Mouse (Mus musculus) fat pad, adult 2 months (tissue): ENCODE data around the gene Hecw2.

Source experiments
- DNase-seq: peaks from one replicate; pipeline ENCODE4 v3.0.0-alpha.2; 2011; ENCODE audit warnings: low read depth, low spot score; ENCODE audit errors: extremely low read depth

The Hecw2 gene

DNA sequence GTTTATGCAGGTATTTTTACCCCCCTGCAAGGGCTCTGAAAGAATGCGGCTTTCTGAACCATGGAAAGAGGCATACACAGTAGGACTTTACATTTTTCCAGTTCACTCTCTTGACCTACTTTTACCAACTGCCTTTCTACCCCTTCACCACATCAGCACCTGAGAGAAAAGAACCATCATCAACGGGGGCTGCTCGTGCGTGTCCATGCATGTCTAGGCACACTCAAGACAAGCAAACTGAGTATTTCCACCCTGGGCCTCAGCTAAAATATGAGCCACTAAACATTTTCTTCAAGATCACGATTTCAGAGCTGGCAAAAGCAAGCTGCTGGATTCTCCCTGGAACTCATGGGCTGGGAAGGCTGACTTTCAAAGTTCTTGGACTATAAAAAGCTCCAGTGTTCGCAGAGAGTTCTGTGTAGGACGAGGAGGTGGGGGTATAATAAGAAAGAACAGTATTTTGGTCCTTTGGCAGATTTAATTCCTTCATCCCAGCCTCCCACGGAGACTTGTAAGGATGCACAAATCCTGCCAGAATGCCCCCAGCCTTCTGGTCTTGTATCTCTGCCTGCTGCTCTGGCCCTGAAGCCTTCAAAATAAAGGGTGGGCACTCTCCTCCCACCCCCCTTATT lies 76.5 kb downstream of the Hecw2 start:
- DNase-seq, result no peak

DNA sequence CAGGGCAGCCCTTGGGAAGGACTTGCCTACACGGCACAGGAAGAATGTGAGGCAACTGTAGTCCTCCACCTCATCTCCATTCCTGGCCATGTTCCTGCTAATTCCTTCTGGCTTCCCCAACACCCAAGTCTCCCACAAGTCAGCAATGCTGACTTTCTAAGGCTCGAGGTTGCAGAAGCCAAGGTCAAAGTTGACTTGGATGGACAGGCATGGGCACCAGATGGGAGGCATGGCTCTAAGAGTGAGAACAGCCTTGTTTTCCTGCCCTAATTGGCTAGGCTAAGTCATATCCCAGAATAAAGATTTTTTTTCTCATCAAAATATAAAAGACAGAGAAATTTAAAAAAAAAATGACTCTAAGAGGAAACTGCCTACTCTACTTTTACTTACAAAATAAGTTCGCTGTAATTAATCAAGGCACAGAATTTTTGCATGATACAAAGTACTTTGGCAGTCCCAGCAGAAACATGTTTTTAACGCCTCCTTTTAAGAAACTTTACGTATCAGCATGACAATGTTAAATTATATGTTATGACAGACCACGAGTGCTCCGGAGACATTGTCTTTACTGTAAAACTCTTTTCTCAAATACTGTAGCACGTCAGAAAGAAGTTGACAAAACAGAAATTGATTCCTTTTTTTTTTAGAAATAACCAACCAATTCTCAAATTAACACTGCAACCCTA lies 83.9 kb downstream of the Hecw2 start:
- no peak for DNase-seq

DNA sequence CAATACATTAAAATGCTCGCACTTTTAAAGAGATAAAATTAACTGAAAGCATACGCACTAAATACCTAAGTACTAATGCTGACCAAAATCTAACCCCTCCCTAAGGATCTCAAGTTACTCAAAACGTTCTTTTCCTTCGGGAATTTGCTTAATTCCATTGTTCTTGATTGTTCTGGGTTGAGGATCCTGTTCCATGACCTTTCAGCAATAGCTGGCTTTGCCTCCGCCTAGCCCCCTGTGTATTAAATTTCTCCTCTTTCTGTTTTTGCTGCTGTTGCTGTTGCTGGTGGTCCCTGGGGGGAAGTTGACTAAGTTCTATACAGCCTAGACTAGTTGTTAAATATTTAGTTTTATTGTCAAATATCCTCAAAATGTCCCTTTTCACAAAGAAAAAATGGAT lies 85.7 kb downstream of the Hecw2 start:
- no peak for DNase-seq

DNA sequence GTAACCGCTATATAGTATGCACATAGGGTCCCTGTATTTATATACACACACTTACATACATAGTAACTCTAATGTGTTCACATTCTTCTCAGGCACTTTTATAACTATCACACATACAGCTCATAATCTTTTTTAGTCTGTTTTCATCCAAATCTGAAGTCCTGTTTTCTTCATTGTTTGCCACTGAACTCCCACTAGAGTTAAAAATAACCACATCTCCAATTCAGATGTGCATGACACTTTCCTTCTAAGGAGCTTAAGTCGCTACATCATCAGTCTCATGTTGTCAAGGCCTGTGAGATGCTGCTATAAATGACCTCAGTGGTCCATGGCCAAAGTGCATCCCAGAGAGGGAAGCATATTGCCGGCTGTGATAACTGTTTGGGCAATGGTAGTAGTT lies 88.2 kb downstream of the Hecw2 start:
- no peak for DNase-seq

DNA sequence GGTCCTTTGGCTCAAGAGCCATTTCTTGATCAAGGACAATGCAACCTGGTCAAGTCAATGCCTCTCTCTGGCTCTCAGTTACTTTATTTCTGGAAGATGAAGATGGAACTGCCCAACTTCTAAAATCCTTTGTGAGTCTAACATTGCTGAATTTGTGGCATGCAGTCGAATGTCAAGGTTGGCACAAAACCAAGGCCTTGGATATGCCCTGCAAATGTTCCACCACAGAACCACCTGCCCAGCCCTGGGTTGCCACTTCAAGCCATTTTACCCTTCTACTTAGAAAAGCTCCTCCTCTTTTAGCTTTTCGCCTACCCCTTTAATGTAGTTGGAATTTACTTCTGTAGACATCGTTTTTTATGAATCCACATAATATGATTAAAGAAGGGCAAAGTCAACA lies 115.3 kb downstream of the Hecw2 start:
- no peak for DNase-seq

DNA sequence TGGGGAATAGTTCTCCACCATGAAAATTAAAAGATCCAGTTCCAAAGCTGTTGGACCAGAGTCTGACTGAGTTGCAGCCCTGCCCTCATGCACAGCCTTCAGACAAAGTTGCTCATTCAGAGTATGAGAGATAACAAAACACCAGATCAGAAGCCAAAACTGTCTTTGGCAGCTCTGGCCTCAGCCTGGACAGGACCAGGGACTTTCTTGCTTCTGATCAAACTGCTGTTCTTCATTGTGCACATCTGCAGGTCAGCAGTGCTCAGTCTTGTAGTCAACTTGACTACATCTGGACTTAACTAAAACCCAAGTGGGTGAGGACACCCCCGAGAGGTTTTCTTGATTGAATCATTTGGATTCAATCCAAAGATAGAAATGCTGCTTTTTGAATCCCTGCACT lies 120.5 kb downstream of the Hecw2 start:
- DNase-seq, result no peak

DNA sequence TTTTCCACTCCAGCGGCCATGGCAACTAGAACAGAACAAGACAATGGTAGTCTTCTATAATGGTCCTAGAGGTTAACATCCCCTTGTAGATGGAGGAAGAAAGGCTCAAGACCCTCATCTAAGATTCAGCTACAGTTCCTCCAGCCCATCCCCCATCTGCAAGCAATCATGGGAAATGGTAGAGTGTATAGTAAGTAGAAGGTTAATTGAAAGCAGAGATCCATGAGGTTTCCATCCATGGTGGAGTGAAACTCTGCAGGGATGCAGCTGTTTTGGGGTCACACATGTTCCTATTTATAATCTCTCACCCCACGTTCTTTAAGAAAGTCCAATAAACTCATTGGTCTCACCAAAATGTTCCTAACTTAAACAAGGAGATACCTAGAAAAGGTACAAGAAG lies 124.8 kb downstream of the Hecw2 start:
- DNase-seq, result no peak

DNA sequence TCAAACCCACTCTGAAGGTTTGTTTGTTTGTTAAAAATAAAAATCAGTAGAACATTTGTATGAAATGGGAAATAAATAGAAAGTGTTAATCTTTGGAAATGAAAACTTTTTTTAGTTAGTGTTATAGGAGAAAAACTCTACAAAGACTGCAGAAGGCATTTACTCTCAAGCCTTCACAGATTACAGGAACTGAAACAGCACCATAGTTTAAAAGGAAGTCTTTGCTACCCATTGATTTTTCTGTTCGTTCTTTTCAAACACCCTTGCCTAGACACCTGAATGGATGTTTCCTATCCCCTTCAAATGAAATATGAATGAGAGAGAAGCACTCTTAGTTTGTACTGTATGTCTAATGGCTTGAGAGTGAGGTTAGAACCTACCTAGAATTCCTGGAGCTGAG lies 126.7 kb downstream of the Hecw2 start:
- no peak for DNase-seq

DNA sequence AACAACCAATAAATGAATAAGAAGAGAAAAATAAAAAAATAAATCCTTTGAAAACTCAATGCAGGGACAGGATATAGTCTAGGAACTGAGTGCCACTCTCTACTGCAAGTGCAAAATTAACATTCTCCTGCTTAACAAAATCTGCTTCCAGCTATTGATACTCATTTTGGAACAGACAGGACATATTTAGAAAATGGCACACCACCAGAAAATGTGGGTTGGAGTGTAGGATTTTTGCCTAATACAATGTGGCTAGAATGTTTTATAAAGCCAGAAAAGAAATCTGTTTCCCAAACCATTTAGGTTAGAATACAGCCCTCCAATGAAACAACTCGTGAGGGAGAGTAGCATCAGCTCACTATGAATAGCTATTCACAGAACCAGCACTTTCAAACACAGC lies 129.5 kb downstream of the Hecw2 start:
- DNase-seq, result no peak

DNA sequence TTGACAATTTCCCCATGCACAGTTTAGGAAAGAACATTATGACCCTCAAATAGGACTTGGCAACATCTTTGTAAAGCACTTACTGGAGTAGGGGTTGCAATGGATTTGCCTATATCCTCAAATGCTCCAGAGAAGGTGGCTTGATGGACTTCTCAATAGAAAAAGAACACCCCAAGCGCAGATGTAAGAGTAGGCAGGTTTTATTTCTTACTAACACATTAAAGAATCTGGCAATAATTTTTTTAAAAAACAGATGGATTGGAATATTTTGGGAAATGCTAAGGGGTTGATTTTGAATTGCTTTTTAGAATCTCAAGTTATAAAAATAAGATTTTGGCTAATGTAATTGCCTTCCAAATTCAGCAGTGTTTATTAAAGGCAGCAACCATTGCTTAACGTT lies 133.9 kb downstream of the Hecw2 start:
- no peak for DNase-seq

DNA sequence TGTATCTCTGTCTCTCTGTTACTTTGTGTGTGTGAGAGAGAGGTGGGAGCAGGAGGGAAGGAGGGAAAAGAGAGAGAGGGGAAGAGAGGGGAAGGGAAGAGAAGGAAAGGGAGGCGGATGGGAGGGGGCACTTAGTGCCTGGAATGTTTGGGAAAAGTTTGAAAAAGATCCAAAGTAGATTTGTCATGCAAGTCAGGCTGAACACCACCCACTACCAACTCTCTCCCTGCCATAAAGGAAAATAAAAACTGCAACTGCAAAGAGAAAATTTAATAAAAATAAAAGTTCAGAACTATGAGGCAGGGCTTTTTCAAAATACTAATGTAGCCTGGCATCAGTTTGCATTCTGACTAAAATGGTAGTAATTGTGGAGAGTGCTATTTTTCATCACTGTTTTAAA lies 135.2 kb downstream of the Hecw2 start:
- no peak for DNase-seq

DNA sequence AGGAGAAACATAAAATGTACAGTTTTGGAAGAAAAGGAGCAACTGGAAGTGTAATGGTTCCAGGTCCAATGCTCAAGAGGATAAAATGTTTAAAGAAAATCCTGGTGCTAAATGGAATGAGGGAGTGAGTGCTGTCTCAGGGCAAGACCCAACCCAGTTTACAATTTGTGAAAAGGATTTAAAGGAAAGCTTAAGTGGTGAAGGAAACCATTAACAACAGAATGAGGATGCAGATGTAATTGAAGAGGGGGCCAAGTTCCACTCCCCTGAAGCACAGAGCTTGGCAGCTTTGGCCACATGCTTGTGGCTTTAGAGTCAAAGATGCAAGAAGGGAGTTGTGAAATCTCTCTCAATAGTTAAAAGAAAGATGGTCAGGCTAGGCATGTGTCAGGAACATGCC lies 142.2 kb downstream of the Hecw2 start:
- no peak for DNase-seq

DNA sequence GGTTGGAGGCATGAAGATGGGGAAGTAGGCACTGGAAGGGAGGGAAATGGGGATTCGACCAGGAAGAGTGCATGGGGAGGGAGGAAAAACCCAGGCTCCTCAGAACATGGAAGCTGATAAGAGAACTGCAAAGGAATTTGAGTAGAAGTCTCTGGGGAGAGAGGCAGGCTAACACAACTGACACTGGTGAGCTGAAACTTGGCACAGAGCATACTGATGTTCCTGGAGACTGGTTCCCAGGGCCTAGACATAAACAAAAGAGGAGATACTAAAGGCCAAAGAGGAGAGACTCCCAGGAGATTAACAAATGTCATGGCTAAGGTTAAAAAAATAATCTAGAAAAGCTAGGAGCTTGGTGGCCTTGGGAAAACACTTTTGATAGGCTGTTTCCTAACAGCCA lies 148.0 kb downstream of the Hecw2 start:
- no peak for DNase-seq

DNA sequence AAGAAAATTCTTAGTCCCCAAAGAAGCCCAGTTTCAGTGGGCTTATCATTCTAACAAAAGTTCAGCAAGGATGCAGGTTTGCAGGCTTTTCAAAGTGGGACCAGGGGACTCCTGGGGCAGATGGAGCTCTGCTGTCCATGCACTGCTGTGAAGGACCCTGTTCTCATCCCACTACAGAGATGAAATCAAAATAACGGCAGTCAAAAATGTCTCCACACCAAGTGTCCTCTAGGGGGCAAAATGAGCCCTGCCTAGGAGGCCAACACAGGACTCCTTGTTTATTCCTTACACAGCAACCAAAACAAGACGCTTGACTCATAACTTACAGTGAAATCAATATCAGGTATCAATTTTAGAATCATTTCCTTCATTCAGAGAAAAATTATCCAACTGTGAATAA lies 155.9 kb downstream of the Hecw2 start:
- DNase-seq, result no peak

DNA sequence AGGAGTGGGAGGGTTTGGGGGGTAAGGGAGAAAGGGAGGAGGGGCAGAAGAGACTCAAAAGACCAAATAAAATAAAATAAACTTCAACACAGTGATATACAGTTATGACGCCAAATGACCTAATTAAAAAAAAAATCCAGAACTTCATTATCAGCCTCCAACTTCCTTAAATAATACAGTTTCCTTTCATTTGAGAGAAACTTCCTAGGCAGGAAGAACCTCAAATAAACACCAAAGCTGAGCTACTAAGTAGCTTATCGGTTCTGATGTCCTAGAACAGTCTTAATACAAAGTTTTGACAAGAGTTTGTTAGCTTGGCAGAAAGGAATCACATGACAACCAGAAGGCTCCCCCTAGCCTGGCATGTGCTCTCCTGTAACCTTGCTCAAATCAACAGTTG lies 177.3 kb downstream of the Hecw2 start:
- DNase-seq, result no peak

DNA sequence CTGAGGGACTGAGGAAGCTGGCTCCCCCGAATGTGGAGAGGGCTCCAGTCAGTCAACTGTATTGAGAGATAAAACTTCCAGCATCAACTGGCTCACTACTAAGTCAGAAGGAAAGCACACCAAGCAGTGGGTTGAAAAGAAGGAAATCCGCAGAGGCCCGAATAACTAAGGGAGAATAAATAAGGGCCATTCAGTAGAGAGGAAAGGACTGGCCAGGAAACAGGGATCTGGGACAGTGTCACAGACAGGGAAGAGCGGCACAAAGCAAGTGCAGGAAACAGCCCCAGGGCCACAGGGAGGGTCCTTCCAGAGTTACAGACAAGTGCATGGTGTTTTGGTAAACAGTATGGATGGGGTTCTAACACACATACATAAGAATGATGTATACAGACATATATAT lies 179.2 kb downstream of the Hecw2 start:
- no peak for DNase-seq

DNA sequence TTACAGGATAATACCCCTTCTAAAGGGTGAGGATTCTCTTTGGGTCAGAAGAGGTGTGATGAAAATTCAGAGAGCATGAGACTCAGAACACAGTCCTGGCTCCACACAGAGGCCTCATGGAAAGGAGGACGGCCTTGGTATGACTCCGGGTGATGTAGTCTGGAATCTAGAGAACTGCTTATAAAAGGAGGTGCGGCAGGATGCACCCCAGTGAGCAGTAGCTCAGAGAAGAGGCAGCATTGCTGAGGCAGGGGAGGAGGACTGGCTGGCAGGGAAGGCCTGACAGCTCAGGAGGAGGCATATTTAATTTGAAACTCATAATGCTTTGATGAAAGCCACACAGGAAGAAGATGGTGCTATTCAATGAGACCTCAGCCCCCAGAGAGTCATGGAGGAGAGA lies 182.6 kb downstream of the Hecw2 start:
- DNase-seq, result no peak

DNA sequence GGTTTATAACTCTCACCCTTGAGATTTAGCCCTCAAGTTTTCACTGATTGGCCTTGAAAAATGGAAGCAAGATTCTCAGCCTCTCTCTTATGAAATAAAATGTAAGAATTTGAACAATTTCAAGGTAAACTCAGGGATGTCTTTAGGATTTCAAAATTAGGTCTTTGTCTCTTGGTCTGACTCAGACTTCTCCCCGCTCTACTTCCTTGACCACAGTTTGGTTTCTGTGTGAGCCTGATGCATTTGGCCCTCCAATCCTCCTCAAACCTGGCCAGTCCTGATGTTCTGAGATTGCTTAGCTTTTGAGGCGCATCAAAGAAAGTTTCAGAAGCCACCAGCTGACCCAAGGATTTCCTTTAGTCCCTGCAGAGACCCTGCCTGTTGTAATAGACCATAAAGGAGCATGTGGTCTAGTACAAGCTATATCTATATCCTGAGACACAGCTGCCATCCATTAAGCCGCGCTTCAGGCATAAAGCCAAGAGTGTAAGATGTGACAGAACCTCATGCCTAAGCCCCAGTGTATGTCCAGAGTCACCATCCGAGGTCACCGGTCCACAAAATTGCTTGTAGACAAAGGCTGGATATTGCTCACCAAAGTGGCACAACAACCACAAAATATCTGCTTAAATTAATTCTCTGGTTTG lies 185.4 kb downstream of the Hecw2 start:
- no peak for DNase-seq

DNA sequence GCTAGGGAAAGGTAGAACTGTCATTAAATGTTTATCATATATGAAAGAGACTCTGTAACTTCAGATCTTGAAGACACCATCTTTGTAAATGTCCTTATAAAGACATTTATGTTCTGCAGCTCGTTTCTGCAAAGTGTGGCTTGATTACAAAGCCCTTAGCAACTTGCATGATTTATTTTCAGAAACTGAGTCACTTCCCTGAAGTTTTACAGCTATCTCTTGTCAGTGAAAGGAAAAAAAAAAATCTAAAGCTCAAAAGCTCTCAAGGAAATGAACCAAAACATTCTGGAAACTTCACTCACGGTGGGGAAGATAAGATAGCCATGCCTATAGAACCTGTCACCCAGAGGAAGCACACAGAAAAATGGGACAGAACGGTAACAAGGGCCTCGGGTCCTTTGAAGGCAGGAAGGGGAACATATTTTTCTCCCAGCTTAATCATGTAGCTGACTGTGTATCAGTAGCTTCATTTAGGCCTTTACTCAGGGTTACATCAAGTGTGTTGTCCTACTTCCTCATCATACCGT lies 189.0 kb downstream of the Hecw2 start:
- DNase-seq, result no peak

DNA sequence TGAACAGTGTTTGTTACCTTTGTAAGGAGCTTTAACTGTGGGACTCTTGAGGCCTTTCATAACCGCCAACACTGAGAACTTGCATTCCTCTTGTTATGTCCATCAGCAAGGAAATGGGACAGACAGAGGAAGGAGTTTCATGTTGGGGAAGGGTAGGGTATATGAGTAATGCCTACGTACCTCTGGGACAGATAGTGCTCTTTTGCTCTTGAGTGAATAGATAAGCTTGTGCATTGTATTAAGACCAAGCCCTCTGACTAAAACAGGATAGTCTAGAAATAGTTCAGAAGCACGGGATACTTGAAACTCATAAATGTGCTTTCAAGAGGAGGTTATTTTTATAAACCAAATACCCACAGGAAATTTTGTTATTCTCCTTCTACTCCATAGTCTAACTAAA lies 191.7 kb downstream of the Hecw2 start:
- DNase-seq, result no peak

DNA sequence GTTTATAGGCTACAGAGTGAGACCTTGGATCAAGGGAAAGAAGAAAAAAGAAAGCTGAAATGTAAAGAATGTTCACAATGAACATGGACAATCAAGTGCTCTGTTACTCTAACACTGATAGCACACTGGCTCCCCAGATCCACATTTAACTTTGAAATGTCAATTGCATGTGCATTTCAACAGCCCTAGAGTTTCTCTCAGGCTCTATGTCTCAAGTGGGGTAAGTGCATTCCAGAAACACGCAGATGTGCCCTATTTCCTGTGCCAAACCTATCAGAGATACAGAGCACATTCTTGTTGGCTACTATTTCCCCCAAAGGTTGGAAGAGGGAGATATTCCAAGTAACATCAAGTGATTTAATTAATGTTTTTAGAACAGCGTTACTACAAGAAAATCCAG lies 192.9 kb downstream of the Hecw2 start:
- no peak for DNase-seq

DNA sequence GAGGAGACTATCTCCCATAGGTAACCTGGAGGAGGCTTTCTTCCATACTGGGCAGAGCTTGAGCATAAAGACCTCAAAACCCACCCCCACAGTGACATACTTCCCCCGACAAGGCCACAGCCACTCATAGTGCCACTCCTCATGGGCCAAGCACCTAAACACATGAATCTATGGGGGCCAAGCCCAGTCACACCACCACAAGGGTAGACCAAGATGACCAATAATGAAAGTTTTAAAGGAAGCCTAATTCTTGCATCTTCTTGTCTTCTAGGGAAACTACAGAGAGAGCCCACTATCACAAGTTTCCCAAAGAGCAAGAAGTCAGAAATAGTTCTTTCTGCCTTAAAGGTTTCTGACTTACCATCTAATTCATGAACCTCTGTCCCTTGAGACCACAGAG lies 197.7 kb downstream of the Hecw2 start:
- DNase-seq, result no peak
